25 mouse cellular contexts compared by ENCODE assay signal in the genomic region with DNA sequence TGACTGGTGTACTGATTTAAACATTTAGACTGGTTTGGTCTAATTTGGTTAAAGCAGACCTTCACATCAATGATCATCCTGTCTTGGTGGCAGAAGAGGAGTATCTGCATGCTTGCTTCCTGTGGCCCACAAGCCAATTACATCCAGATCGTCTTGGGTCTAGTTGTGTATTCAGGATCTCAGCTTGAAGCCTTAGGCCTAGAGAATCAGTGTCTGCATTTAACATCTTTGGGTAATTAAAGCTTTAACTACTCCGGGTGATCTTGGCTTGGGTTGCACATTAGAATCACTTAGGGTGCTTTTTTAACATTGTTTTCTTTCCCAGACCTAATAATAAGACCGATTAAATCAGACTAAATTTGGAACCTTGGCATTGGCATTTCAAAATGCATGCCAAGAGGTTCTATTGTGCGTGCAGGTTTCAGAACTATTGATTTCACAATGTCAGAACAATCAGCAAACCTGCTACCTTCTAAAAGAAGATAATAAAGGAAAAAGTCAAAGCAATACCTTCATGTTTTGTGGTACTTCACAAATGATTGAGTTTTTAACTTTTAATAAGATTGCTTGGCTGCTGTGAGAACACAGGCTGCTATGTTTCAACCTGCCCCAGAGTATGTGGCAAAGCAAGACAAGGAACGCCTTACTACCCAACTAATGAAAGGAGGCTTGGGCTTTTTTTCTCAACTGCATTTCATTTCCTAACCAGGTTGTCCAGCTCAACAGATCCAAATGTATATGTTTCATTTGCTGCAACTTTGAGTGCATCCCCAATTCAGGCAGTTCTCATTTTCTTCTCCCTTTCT.
A peak's percentile ranks its signal among the peaks of the same experiment; 100 is the strongest.
DNase-seq lines count a peak whose midpoint lies in the region; ATAC-seq lines count a peak whose summit lies in the region.
"Had no signal": no experiment of that assay in that cellular context is flagged by ENCODE, and none has a peak within 500 bp of the region (broad histone marks: within the 10 kb centered on the region; RNA-seq: fewer than 3 reads in every experiment).

No protein-coding gene starts in this region.

- H3K4me3 ChIP-seq in forebrain, embryonic 14.5 days (ENCODE audit: low read depth, low read length), result no peak overlapping the region
- no peak overlapping the region for H3K4me3 ChIP-seq in forebrain, embryonic 11.5 days (ENCODE audit: low read depth, low read length)
- no peak overlapping the region for H3K4me3 ChIP-seq in forebrain, embryonic 16.5 days (replicated peaks; ENCODE audit: low read length)
- H3K4me3 ChIP-seq: embryonic facial prominence, embryonic 15.5 days; erythroblast, embryonic 14.5 days; heart, adult 2 months; heart, embryonic 15.5 days had no signal

- no peaks in the 10 kb centered on the region for H3K27me3 ChIP-seq in forebrain, embryonic 14.5 days (replicated peaks; ENCODE audit: control insufficient read depth, insufficient read depth, low read length)
- no peaks in the 10 kb centered on the region for H3K27me3 ChIP-seq in forebrain, embryonic 11.5 days (ENCODE audit: control insufficient read depth, insufficient read depth, low read length)
- no peaks in the 10 kb centered on the region for H3K27me3 ChIP-seq in forebrain, embryonic 16.5 days (replicated peaks; ENCODE audit: control insufficient read depth, insufficient read depth, low read length)
- H3K27me3 ChIP-seq: embryonic facial prominence, embryonic 15.5 days; heart, embryonic 15.5 days had no signal

- H3K27ac ChIP-seq in forebrain, embryonic 14.5 days (ENCODE audit: low read depth, low read length), result no peak overlapping the region
- H3K27ac ChIP-seq in forebrain, embryonic 11.5 days (ENCODE audit: low read depth, low read length), result no peak overlapping the region
- H3K27ac ChIP-seq in forebrain, embryonic 16.5 days (ENCODE audit: low read length), result no peak overlapping the region
- H3K27ac ChIP-seq: embryonic facial prominence, embryonic 15.5 days; heart, adult 2 months; heart, embryonic 15.5 days; hindbrain, embryonic 14.5 days had no signal

- peak; percentile 69 for ATAC-seq in forebrain, embryonic 14.5 days
- no peak for ATAC-seq in forebrain, embryonic 11.5 days (replicated peaks; ENCODE audit: low FRiP score)
- ATAC-seq in forebrain, embryonic 16.5 days, result peak; percentile 84
- ATAC-seq: Patski had no signal

- H3K4me1 ChIP-seq in forebrain, embryonic 14.5 days (ENCODE audit: control insufficient read depth, insufficient read depth, low read length), result peaks cover 5% of the 10 kb centered on the region; the same call in 1 of the 2 replicates
- no peaks in the 10 kb centered on the region for H3K4me1 ChIP-seq in forebrain, embryonic 11.5 days (replicated peaks; ENCODE audit: control insufficient read depth, insufficient read depth, low read length)
- H3K4me1 ChIP-seq in forebrain, embryonic 16.5 days (replicated peaks; ENCODE audit: control insufficient read depth, insufficient read depth, low read length), result peaks cover 6% of the 10 kb centered on the region
- H3K4me1 ChIP-seq: embryonic facial prominence, embryonic 15.5 days; heart, embryonic 15.5 days had no signal

- 10% methylated on average over 5 of the region's 5 CpGs for WGBS in forebrain, embryonic 14.5 days
- WGBS in forebrain, embryonic 11.5 days, result 38% methylated on average over 5 of the region's 5 CpGs
- WGBS in forebrain, embryonic 16.5 days, result 12% methylated on average over 5 of the region's 5 CpGs

- H3K36me3 ChIP-seq in forebrain, embryonic 14.5 days (ENCODE audit: control insufficient read depth, insufficient read depth, low read length), result no peaks in the 10 kb centered on the region
- H3K36me3 ChIP-seq in forebrain, embryonic 11.5 days (ENCODE audit: control insufficient read depth, insufficient read depth, low read length), result no peaks in the 10 kb centered on the region
- no peaks in the 10 kb centered on the region for H3K36me3 ChIP-seq in forebrain, embryonic 16.5 days (ENCODE audit: control insufficient read depth, insufficient read depth)
- H3K36me3 ChIP-seq: embryonic facial prominence, embryonic 15.5 days; heart, embryonic 15.5 days had no signal

- H3K9me3 ChIP-seq in forebrain, embryonic 14.5 days (replicated peaks; ENCODE audit: control insufficient read depth, low read length), result no peaks in the 10 kb centered on the region
- H3K9me3 ChIP-seq in forebrain, embryonic 11.5 days (ENCODE audit: control insufficient read depth, low read length), result no peaks in the 10 kb centered on the region
- H3K9me3 ChIP-seq in forebrain, embryonic 16.5 days (ENCODE audit: control insufficient read depth, low read length), result no peaks in the 10 kb centered on the region
- H3K9me3 ChIP-seq: embryonic facial prominence, embryonic 15.5 days; heart, embryonic 15.5 days had no signal

- no peak overlapping the region for H3K9ac ChIP-seq in forebrain, embryonic 14.5 days (ENCODE audit: low read length)
- no peak overlapping the region for H3K9ac ChIP-seq in forebrain, embryonic 11.5 days (ENCODE audit: low read length)
- no peak overlapping the region for H3K9ac ChIP-seq in forebrain, embryonic 16.5 days (replicated peaks; ENCODE audit: low read depth, low read length)
- H3K9ac ChIP-seq: embryonic facial prominence, embryonic 15.5 days; heart, embryonic 15.5 days; hindbrain, embryonic 14.5 days had no signal

- H3K4me2 ChIP-seq in forebrain, embryonic 14.5 days (ENCODE audit: low read length), result no peak overlapping the region
- H3K4me2 ChIP-seq in forebrain, embryonic 11.5 days (ENCODE audit: low read depth, low read length, severe bottlenecking), result no peak overlapping the region
- no peak overlapping the region for H3K4me2 ChIP-seq in forebrain, embryonic 16.5 days (ENCODE audit: low read length)
- H3K4me2 ChIP-seq: embryonic facial prominence, embryonic 15.5 days; heart, embryonic 11.5 days; heart, embryonic 15.5 days; hindbrain, embryonic 14.5 days had no signal

- DNase-seq in forebrain, embryonic 14.5 days (ENCODE audit: low spot score), result peak; percentile 79
- no peak for DNase-seq in forebrain, embryonic 11.5 days (ENCODE audit: low spot score)
- DNase-seq in layer of hippocampus, adult 9-11 months, result peak; percentile 30
- DNase-seq in layer of hippocampus, adult 8-10 months (ENCODE audit: low spot score in 2 of 2), result no peak
- peak; percentile 15 for DNase-seq in brain, adult 2 months (ENCODE audit: low read depth, low spot score)
- no peak for DNase-seq in Muller cell, postnatal 12 days (ENCODE audit: inconsistent ontology term)
- no peak for DNase-seq in adrenal gland, postnatal 10 days
- DNase-seq: adrenal gland, adult 2 months; adrenal gland, postnatal 36 days; cerebellum, adult 18-20 months; cerebellum, adult 9-11 months; cerebellum, postnatal 36 days; embryo, embryonic 11 days; gastrocnemius, postnatal 10 days; heart, adult 2 months; heart, postnatal 14 days; kidney, adult 11 months; kidney, adult 9 months had no signal

Comparison
In these comparisons a context has a peak if more than half of its experiments do, and no peak if none do; other contexts are left out.
1. DNase-seq: peak in forebrain, embryonic 14.5 days (single experiment), layer of hippocampus, adult 9-11 months (single experiment) and brain, adult 2 months (single experiment); none in forebrain, embryonic 11.5 days (single experiment), layer of hippocampus, adult 8-10 months (0 of 2), Muller cell, postnatal 12 days (single experiment) and adrenal gland, postnatal 10 days (single experiment).